Mouse (Mus musculus): ENCODE results near the gene Dst. TPM values are rescaled to one million over a fixed set of nuclear protein-coding genes. Genes with fewer than 3 reads are reported as not detected.

Dst gene
- total RNA-seq, 2 experiments from 2014 or later = 95.3 to 136 TPM

DNA sequence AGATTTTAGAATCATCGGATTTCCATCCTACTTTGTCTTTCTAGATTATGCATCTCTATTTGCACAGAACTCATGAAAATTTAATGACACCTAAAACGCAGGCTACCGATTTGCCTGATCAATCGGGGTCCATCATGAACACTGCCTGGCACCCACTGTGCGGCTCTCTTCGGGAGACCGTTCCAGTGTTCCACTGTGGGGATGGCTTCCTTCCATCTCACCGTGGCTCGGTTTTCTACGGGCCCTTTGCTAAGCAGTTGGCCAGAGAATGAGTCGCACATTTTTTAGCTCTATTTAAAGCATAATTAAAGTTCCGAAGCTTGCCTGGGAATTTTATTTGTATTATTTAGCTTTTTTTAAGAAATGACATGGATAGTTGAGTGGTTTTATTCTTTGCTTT, 72.4 kb downstream of the Dst start:
- no peak for DNase-seq

DNA sequence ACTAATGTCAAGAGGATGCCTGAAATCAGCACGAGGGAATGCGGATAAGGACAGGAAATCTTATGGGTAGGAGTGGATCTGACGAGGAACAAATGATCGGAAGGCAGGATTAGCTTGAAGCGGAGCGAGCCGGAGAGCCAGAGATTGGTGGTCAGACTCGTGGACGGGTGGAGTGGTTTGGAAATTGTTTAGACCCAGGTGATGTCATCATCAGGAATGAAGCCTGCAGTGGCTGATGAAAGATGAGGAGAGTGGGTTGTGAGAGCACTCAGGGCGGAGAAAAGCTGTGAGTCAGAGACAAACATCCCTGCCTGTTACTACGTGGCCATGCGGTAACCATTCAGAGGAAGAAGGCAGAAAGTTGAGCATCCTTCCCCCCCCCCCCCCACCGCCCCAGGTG, 81.6 kb downstream of the Dst start:
- DNase-seq = no peak

DNA sequence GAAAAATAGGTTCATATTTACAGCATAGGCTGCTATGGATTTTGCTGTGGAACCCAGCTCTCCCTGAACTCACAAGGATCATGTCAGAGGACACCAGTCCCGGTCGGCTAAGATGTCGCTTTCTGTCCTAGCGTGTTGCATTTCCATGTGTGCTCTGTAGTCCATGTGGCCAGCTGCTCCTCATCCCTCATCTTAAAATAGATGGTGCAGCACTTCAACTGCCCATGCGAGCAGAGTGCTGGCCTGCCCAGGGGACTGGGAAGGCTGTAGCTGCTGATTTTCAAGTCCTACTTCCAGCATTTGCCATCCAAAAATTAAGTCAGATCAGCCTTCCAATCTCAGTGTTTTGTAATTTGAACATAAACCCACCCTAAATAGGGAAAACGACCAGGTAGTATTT, 83.0 kb downstream of the Dst start:
- DNase-seq = no peak

DNA sequence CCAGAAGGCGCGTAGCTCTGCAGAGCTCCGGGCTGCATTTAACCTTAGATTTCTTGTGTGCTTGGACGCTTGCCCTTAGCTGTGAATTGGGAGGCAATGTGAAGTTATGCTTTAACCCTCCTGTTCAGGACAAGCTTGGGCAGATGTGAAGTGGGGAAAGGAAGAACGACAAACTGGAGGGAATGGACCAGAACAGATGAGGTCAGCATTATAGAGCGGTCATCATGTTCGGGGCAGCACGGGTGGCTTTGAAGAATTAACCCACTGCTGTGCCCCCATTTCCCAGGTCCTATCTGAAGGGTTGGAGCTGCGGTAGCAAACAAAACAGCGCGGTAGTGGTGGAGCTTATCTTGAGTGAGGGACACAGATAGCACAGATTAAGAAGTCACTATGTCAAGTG, 84.8 kb downstream of the Dst start:
- DNase-seq = no peak

DNA sequence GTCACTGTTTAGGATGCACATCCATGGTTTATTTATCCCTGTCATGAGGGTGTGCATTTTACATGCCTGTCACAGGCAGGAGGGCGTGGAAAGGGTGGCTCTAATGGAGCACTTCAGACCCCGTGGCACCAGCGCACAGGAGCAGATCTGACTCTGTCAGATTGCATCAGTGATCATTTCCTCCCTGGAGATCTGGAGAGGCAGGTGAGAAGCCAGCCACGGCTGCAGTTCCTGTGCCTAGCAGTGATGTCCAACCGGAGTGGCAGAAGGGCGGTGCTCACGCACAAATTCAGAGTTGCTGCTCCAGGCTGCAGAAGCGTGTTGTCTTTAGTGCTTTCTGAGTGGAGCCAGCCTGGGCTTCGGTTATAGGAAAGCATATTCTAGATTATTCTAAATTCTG, 86.2 kb downstream of the Dst start:
- no peak for DNase-seq

DNA sequence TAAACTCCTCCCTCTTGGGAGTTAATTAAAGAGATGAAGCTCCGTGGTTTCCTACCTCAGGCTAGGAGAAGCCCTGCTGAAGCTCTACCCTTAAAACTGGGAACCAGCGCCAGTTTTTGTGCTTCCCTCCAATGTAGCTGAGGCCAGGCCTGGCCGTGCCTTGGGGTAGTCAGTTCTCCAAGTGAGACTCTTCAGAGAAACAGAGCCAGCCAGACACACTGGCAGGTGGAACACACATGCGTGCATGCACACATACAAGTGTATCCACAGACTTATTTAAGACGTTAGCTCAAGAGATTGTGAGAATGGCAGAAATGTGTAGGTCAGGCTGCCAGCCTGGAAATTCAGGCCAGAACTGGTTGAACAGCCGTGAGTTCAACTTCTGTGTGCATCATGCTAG, 87.4 kb downstream of the Dst start:
- no peak for DNase-seq

DNA sequence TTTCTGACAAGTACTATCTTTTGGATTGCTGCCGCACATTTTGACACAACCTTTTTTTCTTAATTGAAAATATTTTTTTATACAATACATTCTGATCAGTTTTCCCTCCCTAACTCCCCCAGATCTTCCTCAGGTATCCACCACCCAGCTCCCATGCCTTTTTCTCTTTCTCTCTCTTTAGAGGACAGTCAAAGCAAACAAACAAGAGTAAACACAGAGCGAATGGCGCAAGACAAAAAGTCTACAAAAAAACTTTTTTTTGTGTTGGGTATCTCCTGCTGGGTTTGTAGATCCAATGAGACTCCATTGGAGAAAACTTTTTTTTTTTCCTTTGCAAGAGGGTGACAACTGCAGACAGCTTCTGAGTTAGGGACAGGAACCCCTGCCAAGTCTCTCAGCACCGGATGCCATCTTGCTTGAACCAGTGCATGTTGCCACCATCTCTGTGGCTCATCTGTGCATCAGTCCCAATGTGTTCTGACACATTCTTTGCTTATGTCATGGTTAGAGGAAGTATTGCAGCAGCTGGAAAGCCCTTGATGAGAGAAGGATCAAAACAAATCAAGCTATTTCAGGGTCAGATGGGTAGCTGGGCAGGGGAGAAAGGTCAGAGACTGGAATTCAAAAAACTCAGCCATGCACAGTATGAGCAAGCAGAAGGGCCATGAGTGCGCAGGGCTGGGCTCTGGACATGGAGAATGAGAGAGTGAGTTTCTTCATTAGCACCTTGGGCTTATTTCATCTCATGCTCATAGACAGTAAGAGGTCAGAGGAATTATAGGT, 88.3 kb downstream of the Dst start:
- DNase-seq = peak; percentile 17

DNA sequence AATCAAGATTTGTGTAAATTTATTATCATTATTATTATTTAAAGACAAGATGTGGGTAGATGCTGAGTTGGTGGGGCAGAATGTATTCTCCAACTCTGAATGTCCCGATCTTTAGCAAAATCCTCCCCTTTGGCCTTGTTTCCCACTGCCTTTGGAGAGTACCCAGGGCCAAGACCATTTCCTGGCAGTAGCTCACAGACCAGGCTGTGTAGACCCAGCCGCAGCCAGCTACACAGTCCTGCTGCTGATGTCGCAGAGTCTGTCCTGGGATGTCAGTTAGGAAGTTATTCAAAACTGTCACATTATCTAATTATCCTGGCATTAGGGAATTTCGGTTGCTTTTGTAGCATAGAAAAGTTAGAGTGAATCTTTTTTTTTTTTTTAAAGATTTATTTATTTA, 94.3 kb downstream of the Dst start:
- DNase-seq = peak; percentile 18

DNA sequence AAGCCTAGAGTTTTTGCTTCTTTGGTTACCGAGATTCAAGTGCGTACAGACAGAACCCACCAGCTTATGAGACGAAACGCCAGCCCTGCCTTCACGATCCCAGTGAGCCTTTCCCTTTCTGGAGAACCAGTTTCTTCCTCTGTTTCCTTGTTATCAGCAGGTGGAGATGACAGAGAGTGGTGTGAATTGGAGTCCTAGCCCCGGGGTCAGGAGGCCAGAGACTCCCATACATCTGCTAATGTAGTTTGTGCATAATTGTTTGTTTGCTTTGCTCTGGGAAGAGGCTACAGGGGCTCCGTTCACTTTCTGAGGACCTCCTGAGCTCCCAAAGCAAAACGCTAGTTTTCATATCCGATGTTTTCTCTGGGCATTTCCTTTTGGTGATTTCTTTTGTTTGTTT, 94.9 kb downstream of the Dst start:
- DNase-seq = no peak

DNA sequence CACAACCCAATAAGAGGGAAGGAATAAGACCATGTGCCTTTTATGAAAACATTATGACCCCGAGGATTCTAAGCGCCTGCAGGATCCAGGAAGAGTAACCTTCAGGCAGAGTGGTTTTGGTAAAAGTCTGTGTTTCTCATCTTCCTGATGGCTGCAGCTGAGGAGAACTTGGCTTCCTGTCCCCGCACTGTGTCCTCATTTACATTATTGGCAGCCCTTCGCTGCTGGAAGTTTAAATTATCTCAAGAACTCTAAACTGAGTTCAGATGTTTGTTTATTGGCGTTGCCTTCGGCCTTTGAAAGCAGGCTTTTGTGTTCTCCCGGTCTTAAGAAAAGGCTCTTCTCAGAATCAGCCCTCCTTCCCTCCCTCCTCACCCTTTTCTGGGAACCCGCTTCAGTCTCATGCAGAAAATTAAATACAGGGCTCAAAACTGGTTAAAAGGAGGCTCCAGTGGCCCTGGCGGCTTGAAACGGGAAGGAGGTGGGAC, 97.3 kb downstream of the Dst start:
- no peak for DNase-seq

DNA sequence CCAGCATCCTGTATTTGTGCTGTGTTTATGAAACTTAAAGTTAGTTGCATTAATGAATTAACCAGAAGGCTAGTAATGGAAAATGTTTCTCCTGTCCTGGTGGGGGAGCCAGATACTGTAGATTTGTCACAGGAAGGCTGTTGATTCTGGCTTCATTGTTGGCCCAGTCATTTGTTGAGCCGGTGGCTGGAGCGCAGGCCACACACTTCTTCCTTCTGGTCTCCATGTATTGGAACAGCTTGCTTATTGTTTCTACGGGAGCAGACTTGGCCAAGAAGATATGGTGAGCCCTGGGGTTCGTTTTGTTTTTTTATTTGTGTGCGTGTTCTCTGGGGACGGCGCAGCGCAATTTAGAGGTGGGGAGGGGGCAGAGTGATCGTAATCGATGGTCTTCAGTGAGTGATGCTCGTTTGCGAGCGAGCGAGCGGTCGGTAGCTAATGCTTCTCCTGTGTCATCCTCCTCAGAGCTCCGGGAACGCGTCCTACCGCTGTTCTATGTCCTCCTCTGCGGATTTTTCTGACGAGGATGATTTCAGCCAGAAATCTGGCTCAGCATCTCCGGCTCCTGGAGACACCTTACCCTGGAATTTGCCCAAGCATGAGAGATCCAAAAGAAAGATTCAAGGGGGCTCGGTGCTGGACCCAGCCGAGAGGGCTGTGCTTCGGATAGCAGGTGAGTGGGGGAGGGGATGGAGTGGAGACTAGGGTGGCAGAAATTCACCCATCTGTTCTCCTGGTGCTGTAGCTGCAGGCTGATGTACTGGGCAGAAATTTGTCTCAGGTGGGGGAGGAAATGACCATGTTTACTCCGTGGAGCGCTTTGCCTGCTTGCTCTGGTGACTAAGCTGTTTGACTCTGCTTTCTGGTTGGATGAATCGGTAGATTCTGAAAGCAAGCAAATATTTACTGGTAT, 98.0 kb downstream of the Dst start:
- DNase-seq = peak; percentile 73

DNA sequence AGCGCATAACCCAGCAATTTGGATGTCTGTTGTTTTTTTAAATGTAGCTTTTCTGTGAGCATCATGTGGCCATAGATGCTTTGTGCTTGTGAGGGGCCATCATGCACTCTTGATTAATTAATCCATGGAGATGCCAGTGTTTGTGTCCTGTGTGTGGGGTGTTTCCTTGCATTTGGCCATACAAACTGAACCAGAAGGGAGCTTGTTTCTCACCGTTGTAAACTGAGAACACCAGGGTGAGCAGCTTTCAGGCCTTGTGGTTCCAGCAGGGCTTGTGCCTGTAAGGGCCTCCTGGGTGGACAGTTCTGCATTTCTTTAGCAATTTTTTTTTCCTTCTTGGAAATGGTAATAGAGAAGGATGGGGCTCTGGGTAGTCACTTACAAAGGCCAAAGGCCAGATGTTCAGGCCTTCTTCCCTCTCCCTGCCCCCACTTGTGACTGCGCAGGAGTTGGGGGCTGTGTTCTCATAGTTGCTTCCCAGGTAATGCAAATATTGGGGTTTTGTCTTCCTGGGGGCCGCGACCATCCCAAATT, 98.9 kb downstream of the Dst start:
- no peak for DNase-seq

DNA sequence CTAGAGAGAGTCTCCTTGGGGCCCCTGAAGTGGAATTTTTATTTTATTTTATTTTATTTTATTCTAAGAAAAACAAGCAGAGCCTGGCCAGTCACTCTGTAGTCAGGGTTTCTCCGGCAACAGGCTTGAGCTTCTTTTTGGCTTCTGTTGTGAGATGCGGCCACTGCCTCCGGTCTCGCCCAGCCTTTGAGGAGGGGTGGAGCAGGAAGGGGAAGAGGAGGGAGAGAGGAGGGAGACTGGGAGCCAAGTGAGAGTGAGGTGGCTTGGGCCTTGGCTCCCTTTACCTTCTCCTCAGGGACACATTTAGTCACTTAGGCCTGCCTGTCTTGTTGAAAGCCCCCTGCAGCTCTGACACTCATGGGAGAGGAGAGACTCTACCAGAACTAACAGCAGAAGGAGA, 99.4 kb downstream of the Dst start:
- DNase-seq = peak; percentile 15

DNA sequence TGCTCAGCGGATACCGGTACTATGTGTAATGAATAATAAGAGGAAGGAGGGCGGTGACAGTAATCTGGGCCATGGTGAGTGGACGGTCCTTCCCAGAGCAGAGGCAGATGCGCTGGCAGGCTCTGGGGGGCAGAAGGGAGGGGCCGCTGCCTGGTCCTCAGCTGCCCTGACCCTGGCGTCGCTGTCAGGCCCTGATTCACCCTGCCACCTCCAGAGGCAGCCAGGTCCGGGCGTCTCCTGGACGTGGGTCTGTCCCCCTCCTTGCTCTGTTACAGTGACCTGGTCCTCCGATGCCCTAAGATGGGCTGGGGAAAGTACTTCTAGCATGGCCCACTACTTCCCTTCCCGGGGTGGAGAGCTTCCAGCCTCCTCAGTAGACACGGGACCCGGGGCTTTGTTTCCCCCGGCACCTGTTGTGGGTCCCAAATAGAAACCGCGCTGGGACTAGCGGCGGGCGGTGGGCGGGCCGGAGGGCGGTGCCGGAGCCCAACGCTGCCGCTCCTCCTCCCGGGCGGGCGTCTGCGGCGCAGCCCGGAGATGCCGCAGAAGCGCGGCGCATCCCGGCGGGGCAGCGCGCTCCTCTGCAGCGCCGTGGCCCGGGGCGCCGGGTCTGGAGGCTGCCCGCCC, 103.1 kb downstream of the Dst start:
- DNase-seq = peak; percentile 83

DNA sequence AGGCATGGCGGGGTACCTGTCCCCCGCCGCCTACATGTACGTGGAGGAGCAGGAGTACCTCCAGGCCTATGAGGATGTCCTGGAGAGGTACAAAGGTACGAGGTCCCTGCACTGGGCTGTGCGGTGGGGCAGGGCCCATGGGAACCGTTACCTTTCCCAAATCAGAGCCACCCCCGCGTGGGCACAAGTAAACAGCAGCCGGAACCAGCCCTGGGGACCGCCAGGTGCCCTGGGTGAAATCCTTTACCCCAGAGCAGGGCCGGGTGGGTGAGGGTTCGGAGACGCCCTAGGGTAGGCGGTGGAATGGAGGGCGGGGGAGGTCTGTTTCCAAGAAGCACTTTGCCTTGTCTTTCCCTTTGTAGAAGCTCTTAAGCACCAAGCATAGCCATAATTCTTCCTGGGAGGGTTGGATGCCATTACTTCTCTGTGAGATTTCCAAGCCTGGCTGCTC, 103.8 kb downstream of the Dst start:
- peak; percentile 41 for DNase-seq

DNA sequence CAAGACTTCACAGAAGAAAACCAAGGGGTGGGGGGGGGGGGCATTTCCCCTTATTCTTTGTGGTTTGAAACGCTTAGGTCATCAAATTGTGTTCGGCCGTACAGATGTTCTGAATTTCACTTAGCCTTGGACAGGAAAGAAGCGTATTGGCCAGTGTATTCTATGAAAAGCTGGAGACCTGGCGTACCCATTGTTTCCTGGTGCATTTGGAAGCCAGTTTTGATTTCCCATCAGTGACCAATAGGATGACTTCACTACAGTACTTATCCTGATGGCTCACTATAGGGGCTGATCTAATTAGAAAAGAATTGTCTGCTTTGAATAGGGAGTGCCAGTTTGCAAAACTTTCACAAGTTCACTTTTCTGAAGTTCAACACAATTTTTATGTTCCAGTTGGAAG, 105.5 kb downstream of the Dst start:
- DNase-seq = no peak

DNA sequence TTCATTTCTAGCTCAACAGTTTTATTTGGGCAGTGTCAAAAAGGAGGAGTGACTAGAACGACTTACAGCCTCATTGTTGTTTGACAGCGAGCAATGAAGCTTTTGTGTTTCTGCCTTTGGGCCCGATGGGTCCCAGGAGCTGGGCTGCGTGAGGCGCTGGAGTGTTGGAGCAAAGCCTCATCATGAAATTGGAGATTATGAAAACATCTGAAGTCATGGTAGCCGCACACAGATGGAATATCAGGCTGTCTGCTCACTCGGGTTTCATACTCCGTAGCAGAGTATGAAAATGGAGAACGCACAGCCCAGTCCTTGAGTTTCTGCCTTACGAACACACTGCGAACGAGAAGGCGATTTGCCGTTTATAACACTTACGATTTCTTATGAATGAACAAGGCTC, 108.8 kb downstream of the Dst start:
- DNase-seq = no peak

DNA sequence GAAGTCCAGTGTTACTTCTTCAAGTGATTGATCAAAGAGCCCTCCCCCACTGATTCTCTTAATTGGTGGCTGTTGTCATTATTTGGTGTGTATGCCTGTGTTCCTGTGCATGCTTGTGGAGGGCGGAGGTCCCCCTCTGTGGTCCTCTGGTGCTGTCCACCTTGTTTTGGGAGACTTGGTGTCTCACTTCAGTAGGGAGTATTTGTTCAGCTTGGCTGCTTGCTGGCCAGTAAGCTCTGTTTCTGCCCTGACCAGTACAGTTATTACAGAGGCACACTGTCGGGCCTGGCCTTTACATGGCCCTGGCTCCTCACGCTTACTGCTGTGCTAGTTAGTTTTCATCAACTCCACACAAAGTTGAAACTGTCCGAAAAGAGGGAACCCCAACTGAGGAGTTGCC, 109.3 kb downstream of the Dst start:
- no peak for DNase-seq

DNA sequence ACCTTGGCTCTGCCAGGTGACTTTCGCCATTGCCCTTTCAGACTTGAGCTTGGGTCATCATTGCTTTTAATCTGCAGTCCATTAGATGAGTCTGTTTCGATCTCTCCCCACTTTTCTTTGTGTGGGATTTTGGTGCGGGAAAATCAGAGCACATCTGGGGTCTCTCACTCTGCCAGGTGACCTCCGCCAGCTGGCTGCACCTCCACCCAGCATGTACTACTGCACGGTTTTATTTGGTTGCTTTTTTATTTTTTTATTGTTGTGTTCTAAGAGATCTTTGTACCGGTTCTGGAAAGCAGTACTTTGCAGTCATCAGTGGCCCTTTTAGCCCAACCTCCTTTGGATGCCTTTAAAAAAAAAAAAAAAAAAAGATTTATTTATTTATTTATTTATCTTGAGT, 112.6 kb downstream of the Dst start:
- no peak for DNase-seq

DNA sequence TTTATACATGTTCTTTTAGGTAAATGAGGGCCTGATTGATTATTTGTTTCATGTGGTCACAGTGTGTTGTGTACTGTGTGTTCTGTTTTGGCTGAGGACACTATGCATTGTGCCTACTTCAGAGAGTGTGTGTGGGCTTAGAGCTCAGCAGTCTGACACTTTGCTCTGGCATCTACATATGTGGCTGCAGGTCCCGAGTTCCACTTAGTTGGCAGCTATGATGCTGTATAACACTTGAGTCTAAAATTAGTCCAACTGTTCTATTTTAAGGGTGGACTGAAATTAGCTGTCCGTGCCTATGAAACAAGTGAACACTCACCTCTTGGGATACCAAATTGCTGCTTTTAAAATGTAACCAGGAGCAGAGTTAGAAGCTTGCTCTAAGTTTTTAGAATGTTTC, 113.5 kb downstream of the Dst start:
- DNase-seq = no peak

DNA sequence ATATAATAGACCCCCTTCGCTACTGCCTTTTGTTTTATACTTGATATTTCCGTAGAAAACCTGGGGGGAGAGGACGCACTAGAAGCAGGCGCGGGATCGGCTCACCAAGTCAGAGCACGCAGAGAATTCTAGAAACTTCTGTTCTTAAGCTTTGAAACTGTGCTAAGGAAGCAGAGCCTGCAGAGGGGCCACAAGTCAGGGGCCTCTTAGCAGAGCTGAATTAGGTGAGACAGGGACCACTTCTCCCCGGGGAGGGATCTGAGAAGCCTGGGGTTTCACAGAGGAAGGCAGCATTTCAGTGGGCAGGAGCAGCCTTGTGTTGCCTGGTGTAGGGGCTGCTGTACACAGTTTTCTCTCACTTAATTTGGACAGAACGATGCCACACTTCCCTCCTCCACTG, 115.1 kb downstream of the Dst start:
- DNase-seq = no peak

DNA sequence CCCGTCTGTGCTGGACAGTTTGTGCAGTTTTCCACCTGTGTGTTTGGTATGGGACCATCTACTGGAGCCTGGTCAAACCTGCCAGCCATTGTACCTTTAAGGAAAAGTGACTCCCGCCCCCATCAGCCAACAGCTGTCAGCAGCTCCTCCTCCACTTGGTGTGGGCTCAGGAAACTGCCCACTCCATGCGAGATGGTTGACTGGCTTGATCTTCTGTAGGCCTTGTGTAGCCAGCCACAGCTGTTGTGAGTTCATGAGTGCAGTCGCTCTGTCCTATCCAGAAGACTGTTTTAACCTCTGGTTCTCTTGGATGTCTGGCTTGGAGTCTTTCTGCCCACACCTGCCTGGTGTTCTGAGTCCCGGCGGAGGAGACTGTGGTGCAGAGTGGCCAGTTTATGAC, 117.9 kb downstream of the Dst start:
- no peak for DNase-seq

DNA sequence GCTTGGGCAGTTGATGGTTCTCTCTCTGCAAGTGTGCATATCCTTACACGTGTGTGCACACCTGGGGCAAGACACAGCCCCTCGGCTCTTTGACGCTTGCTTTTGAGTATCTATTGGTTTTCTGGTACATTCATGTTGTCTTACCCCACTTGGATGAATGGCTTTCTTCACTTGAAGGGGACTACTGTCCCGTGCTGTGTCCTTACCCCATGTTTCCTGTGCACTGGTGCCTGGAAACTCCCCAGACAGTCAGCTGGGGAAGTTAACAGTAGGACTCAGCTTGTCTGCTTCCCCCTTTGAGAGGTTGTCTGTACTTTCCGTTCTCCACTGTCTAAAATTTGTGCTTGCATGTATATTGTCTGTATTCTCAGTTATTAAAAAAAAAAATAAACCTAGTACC, 120.7 kb downstream of the Dst start:
- no peak for DNase-seq
